Mouse (Mus musculus): ENCODE data around the gene Arxes2. TPM values are rescaled to one million over a fixed set of nuclear protein-coding genes. Genes with fewer than 3 reads are reported as not detected.
A peak's percentile ranks its signal among the peaks of the same experiment; 100 is the strongest.
"Not testable (repeated sequence)": the region's sequence is repeated elsewhere in the genome, so short reads cannot be mapped to it uniquely, and the experiment has no call there.

The Arxes2 gene
- 51.8 and 62.1 TPM in 2 replicates for polyA plus RNA-seq (2015; fragmentation: Nextera tagmentation; extraction: Ambion mirVana)

DNA sequence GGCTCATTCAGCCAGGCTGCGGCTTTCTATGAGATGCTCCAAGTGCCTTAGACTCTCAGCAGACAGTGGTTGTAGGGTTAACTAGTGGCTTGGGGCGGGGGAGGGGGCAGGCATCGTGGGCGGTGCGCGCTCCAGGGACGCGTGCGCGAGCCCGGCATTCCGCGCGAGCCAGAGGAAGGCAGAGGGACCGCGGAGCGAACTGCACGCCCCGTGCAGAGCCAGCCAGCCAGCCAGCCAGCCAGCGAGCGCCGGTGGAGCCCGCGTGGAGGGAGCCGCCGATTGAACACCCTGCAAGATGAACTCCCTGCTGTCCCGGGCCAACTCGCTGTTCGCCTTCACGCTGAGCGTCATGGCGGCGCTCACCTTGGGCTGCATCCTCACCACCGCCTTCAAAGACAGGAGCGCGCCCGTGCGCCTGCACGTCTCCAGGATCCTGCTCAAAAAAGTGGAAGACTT lies at the start of gene Arxes2:
TSS of gene Arxes2 (plus strand) at position 161 of the 456 bp plus-strand sequence.
- H3K4me3 ChIP-seq (ENCODE audit: low read length), result peak within 1 kb of the TSS; percentile 36
- WGBS, result 19% methylated on average over 6 of the region's 39 CpGs
- H3K9me3 ChIP-seq (replicated peaks; ENCODE audit: control insufficient read depth, low read length); H3K27ac ChIP-seq (ENCODE audit: low read length); H3K4me1 ChIP-seq (ENCODE audit: control insufficient read depth, insufficient read depth, low read length); H3K36me3 ChIP-seq (ENCODE audit: control insufficient read depth, insufficient read depth); H3K27me3 ChIP-seq (ENCODE audit: control insufficient read depth, insufficient read depth, low read length); H3K9ac ChIP-seq (ENCODE audit: low read length): not testable (repeated sequence)
- H3K4me2 ChIP-seq (ENCODE audit: low read depth, low read length), result peak within 1 kb of the TSS; percentile 56
- peak; percentile 91 for ATAC-seq (replicated peaks; ENCODE audit: extremely low read depth, insufficient read depth, low FRiP score)

DNA sequence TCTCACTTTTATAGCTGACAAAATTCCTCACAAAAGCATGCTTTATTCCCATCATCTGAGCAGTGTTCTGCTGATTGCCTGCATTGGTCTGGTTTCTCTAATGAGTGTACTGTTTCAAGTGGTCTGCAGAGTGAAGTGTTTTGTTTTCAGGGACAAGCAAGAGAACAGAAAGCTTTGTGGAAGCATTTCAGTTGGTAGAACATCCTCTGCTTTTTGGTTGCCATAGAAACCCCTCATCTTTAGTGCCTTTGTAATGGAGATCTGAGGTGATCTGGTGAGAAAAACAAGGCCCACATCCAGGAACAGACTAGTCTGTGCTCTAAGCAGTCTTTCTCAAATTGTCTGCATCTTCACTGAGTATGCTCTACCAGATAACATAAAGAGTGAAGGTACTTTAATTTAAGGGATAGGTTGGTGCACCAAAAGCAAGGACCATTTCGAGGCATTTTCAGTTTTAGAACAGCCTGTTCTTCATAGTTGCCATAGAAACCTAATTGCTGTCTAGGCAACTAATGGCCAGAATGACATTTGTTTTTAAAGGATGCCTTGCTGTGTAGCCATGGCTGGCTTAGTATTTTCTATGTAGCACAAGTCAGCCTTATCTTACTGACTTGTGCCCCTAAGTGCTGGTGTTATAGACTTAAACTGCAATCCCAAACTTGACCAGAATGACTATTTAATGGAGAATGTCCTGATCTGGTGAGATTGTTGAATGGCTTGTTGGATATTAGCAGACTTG lies 44.8 kb upstream of the Arxes2 start:
- no peaks in the 10 kb centered on the region for H3K36me3 ChIP-seq (ENCODE audit: control insufficient read depth, insufficient read depth)
- no peaks in the 10 kb centered on the region for H3K4me1 ChIP-seq (ENCODE audit: control insufficient read depth, insufficient read depth, low read length)
- no peak overlapping the region for H3K27ac ChIP-seq (ENCODE audit: low read length)
- no peak overlapping the region for H3K9ac ChIP-seq (ENCODE audit: low read length)
- ATAC-seq (replicated peaks; ENCODE audit: extremely low read depth, insufficient read depth, low FRiP score), result no peak
- no peaks in the 10 kb centered on the region for H3K9me3 ChIP-seq (replicated peaks; ENCODE audit: control insufficient read depth, low read length)
- no peaks in the 10 kb centered on the region for H3K27me3 ChIP-seq (ENCODE audit: control insufficient read depth, insufficient read depth, low read length)
- 82% methylated on average over 1 of the region's 1 CpGs for WGBS
- H3K4me3 ChIP-seq (ENCODE audit: low read length), result no peak overlapping the region
- no peak overlapping the region for H3K4me2 ChIP-seq (ENCODE audit: low read depth, low read length)

DNA sequence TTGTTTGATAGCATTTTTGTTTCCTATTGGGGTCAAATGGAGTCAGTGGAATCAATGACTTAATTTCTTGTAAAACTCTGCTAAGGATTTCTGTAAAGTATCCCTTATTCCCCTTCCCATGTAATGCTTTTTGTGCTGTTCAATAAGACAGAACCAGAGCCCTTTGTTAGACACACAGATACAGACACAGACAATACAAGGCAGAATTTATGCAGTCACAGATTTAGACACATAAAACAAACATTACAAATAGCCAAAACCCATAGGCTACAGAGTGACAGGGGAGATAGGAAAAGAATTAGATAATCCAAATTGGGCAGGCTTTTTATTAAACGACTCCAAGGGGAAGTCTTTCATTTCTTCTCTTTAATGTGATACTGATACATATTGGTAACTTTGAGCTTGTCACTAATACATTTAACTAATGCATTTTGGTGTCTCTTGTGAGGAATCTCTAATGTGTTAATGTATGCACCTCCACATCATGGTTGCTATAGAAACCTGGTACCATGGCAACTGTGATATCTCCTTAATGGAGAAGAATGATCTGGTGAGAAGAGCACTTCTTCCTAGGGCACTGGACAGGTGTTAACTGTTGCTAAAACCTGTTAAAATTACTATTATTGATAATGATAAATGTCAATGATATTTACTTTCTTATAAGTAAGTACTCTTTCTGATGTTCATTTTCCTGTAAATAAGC lies 36.5 kb upstream of the Arxes2 start:
- ATAC-seq (replicated peaks; ENCODE audit: extremely low read depth, insufficient read depth, low FRiP score), result no peak
- Histone ChIP-seq H3K9me3 (replicated peaks; ENCODE audit: control insufficient read depth, low read length) (no peaks in the 10 kb centered on the region), H3K4me1 (ENCODE audit: control insufficient read depth, insufficient read depth, low read length) (no peaks in the 10 kb centered on the region), H3K36me3 (ENCODE audit: control insufficient read depth, insufficient read depth) (no peaks in the 10 kb centered on the region), H3K4me3 (ENCODE audit: low read length) (no peak overlapping the region), H3K4me2 (ENCODE audit: low read depth, low read length) (no peak overlapping the region), H3K27ac (ENCODE audit: low read length) (no peak overlapping the region), H3K9ac (ENCODE audit: low read length) (no peak overlapping the region), H3K27me3 (ENCODE audit: control insufficient read depth, insufficient read depth, low read length) (no peaks in the 10 kb centered on the region)
- 73% methylated on average over 1 of the region's 1 CpGs for WGBS

DNA sequence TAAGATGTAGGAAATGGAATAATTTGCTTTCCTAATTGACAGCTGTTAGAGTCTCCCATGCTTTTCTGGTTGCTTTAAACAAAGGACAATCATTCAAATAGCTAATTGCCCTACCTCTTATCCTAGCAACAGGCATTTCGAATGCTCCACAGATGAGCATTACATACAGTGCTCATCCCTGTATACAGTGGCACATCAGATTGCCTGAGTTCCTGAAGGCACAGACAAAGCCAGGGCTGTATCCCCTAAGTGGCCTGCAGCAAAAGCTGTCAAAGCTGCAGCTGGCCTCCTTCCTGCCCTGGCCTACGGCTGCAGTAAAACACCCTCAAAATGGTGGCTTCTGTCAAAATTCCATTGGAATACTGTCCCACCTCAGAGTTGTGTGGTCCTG lies 35.9 kb upstream of the Arxes2 start:
- WGBS, result 71% methylated on average over 2 of the region's 2 CpGs
- H3K27ac ChIP-seq (ENCODE audit: low read length), result no peak overlapping the region; the same call in 1 of the 2 replicates
- H3K9me3 ChIP-seq (replicated peaks; ENCODE audit: control insufficient read depth, low read length), result no peaks in the 10 kb centered on the region
- H3K4me1 ChIP-seq (ENCODE audit: control insufficient read depth, insufficient read depth, low read length), result no peaks in the 10 kb centered on the region
- H3K9ac ChIP-seq (ENCODE audit: low read length), result no peak overlapping the region
- no peaks in the 10 kb centered on the region for H3K27me3 ChIP-seq (ENCODE audit: control insufficient read depth, insufficient read depth, low read length)
- no peaks in the 10 kb centered on the region for H3K36me3 ChIP-seq (ENCODE audit: control insufficient read depth, insufficient read depth)
- H3K4me2 ChIP-seq (ENCODE audit: low read depth, low read length), result no peak overlapping the region
- ATAC-seq (replicated peaks; ENCODE audit: extremely low read depth, insufficient read depth, low FRiP score), result no peak
- no peak overlapping the region for H3K4me3 ChIP-seq (ENCODE audit: low read length)

DNA sequence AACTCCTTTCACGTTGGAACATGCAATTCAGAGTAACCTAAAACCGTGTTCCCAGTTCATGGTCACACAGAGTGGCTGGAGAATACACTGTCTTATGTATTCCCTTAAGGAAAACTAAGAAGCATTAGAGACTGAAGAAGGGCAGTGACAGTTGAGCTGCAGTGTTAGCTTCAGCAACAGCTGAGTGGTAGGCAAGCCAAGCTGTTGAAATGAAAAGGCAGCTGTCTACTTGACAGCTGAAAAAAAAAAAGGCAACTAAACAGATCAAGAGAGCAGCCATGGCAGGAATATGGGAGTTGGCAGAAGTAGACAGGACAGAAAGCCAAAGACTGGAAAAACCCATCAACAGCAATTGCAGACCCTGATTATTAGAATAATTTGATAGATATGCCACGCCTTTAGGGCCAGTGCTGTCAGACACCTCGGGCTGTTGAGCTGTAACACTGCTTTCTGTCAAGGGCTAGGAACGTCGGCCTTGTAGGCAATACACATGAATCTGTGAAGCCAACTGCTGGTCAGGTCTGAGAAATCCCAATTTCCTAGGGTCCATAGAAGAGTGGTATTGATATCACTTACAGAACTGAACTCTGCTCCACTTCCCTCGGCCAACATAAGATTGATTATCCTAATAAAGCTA lies 34.9 kb upstream of the Arxes2 start:
- Histone ChIP-seq H3K27me3 (ENCODE audit: control insufficient read depth, insufficient read depth, low read length) (no peaks in the 10 kb centered on the region), H3K9me3 (replicated peaks; ENCODE audit: control insufficient read depth, low read length) (no peaks in the 10 kb centered on the region), H3K4me1 (ENCODE audit: control insufficient read depth, insufficient read depth, low read length) (no peaks in the 10 kb centered on the region), H3K36me3 (ENCODE audit: control insufficient read depth, insufficient read depth) (no peaks in the 10 kb centered on the region), H3K4me2 (ENCODE audit: low read depth, low read length) (no peak overlapping the region), H3K4me3 (ENCODE audit: low read length) (no peak overlapping the region), H3K27ac (ENCODE audit: low read length) (peak overlapping the region; percentile 79), H3K9ac (ENCODE audit: low read length) (no peak overlapping the region)
- WGBS, result 36% methylated on average over 7 of the region's 7 CpGs
- ATAC-seq (replicated peaks; ENCODE audit: extremely low read depth, insufficient read depth, low FRiP score), result peak; percentile 84

DNA sequence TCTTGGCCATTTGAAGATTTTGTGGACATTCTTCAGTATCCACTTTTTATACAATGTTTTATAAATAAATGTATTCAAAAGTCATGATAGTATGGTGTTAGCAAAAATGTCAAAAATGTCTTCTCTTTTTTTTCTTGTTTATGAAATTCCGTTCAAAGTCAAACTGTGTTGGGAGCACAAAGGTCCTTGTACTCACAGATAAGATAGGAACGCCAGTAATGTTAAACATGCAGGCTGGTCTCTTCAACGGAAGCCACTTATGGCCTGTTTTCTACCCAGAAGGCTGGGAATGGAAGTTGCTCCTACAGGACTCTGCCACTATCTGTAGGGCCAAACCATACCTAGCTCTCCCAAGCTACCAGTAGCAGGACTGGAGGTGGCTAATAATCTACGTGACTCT lies 34.1 kb upstream of the Arxes2 start:
- WGBS, result 30% methylated on average over 4 of the region's 4 CpGs
- Histone ChIP-seq H3K36me3 (ENCODE audit: control insufficient read depth, insufficient read depth) (no peaks in the 10 kb centered on the region), H3K4me1 (ENCODE audit: control insufficient read depth, insufficient read depth, low read length) (no peaks in the 10 kb centered on the region), H3K9ac (ENCODE audit: low read length) (no peak overlapping the region), H3K9me3 (replicated peaks; ENCODE audit: control insufficient read depth, low read length) (no peaks in the 10 kb centered on the region), H3K27ac (ENCODE audit: low read length) (peak overlapping the region; percentile 69), H3K4me3 (ENCODE audit: low read length) (no peak overlapping the region), H3K4me2 (ENCODE audit: low read depth, low read length) (no peak overlapping the region), H3K27me3 (ENCODE audit: control insufficient read depth, insufficient read depth, low read length) (no peaks in the 10 kb centered on the region)
- ATAC-seq (replicated peaks; ENCODE audit: extremely low read depth, insufficient read depth, low FRiP score), result peak; percentile 43; the same call in 1 of the 2 replicates

DNA sequence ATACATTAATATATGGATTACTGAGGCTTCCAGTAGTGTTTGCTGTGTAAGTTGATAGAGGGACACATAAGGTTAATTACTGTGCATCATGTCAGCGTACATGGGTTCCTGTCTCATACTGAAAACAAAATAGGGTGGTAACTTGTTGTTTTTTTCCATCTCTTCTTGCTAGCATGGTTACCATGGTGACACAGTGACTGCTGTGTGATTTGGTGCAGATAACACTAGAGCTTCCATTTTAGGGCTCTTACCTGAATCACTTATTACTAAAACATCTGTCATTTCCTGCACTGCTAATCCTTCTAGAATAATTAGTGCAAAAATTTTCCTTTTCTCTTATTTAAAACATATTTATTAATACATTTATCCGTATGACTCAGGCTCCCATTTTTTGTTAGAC lies 31.3 kb upstream of the Arxes2 start:
- Histone ChIP-seq H3K27ac (ENCODE audit: low read length) (no peak overlapping the region), H3K4me1 (ENCODE audit: control insufficient read depth, insufficient read depth, low read length) (no peaks in the 10 kb centered on the region), H3K9me3 (replicated peaks; ENCODE audit: control insufficient read depth, low read length) (no peaks in the 10 kb centered on the region), H3K36me3 (ENCODE audit: control insufficient read depth, insufficient read depth) (no peaks in the 10 kb centered on the region), H3K4me3 (ENCODE audit: low read length) (no peak overlapping the region), H3K4me2 (ENCODE audit: low read depth, low read length) (no peak overlapping the region), H3K27me3 (ENCODE audit: control insufficient read depth, insufficient read depth, low read length) (no peaks in the 10 kb centered on the region), H3K9ac (ENCODE audit: low read length) (no peak overlapping the region)
- 82% methylated on average over 2 of the region's 2 CpGs for WGBS
- ATAC-seq (replicated peaks; ENCODE audit: extremely low read depth, insufficient read depth, low FRiP score), result no peak

DNA sequence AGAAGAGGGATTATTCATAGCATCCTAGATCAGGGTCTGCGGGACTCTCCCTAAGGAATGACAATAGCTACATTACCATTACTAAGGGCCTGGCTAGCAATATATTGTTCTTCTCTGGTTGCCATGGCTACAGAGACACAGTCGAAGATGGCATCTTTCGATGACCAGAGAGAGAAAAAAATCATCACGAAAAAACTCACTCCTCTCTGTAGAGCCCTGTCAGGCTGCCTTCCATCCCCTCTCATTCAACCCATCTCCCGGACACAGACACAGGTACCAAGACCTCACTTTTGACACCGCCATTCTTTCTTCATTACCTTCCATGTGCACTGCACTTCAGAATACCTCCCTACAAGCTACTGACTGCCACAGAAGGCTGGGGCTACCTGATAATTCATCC lies 30.5 kb upstream of the Arxes2 start:
- H3K36me3 ChIP-seq (ENCODE audit: control insufficient read depth, insufficient read depth), result no peaks in the 10 kb centered on the region
- H3K27me3 ChIP-seq (ENCODE audit: control insufficient read depth, insufficient read depth, low read length), result no peaks in the 10 kb centered on the region
- H3K4me1 ChIP-seq (ENCODE audit: control insufficient read depth, insufficient read depth, low read length), result no peaks in the 10 kb centered on the region
- no peak for ATAC-seq (replicated peaks; ENCODE audit: extremely low read depth, insufficient read depth, low FRiP score)
- no peak overlapping the region for H3K27ac ChIP-seq (ENCODE audit: low read length)
- H3K4me2 ChIP-seq (ENCODE audit: low read depth, low read length), result no peak overlapping the region
- H3K9me3 ChIP-seq (replicated peaks; ENCODE audit: control insufficient read depth, low read length), result no peaks in the 10 kb centered on the region
- no peak overlapping the region for H3K4me3 ChIP-seq (ENCODE audit: low read length)
- WGBS, result 57% methylated on average over 6 of the region's 6 CpGs
- H3K9ac ChIP-seq (ENCODE audit: low read length), result no peak overlapping the region

DNA sequence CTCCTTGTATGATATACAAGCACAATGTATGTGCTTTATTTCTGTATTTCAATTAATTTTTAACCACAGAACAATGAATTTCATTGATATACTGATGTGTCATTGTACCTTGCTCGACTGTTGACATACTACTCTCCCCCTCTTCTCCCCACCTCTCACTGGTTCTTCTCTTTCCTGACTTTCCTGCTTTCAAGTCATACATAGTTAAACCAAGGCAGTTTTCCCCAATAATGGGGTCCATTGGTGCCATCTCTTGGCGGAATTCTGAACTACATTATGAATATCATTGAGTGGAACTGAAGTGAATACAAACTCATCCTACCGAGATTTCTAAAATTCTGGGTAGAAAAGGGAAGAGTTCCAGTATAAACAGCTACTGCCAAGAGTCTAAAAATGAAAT lies 30.0 kb upstream of the Arxes2 start:
- no peak overlapping the region for H3K9ac ChIP-seq (ENCODE audit: low read length)
- H3K4me1 ChIP-seq (ENCODE audit: control insufficient read depth, insufficient read depth, low read length), result no peaks in the 10 kb centered on the region
- H3K9me3 ChIP-seq (replicated peaks; ENCODE audit: control insufficient read depth, low read length), result no peaks in the 10 kb centered on the region
- H3K4me2 ChIP-seq (ENCODE audit: low read depth, low read length), result no peak overlapping the region
- no peaks in the 10 kb centered on the region for H3K27me3 ChIP-seq (ENCODE audit: control insufficient read depth, insufficient read depth, low read length)
- 20% methylated on average over 3 of the region's 3 CpGs for WGBS
- no peaks in the 10 kb centered on the region for H3K36me3 ChIP-seq (ENCODE audit: control insufficient read depth, insufficient read depth)
- no peak overlapping the region for H3K4me3 ChIP-seq (ENCODE audit: low read length)
- no peak for ATAC-seq (replicated peaks; ENCODE audit: extremely low read depth, insufficient read depth, low FRiP score)
- H3K27ac ChIP-seq (ENCODE audit: low read length), result no peak overlapping the region
